ENCODE assay signal across 25 mouse cellular contexts in the genomic region with DNA sequence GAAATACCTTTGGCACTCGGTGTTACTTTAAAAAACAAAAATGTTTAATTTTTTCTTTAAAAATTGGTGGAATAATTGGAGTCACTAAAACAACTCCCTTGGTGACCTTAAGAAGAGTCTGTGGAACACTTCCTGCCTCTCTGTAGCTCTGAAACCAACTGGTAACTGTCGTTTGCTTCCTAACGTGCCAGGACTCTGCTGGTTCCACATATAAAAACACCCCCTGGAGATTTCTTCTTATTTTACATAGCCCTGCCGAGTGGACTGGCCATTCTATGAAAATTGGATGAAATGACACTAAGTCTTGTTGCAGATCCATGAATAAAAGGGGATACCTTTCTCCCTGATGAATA. TPM values are rescaled to one million over a fixed set of nuclear protein-coding genes. Genes with fewer than 3 reads are reported as not detected.
DNase-seq lines count a peak whose midpoint lies in the region; ATAC-seq lines count a peak whose summit lies in the region.
"Had no signal": no experiment of that assay in that cellular context is flagged by ENCODE, and none has a peak within 500 bp of the region (broad histone marks: within the 10 kb centered on the region; RNA-seq: fewer than 3 reads in every experiment).

No protein-coding gene starts in this region.

- H3K36me3 ChIP-seq in hindbrain, embryonic 12.5 days = no peaks in the 10 kb centered on the region
- H3K36me3 ChIP-seq in hindbrain, embryonic 10.5 days = no peaks in the 10 kb centered on the region
- H3K36me3 ChIP-seq in neural tube, embryonic 11.5 days (ENCODE audit: control insufficient read depth, insufficient read depth, low read length) = no peaks in the 10 kb centered on the region
- H3K36me3 ChIP-seq in neural tube, embryonic 13.5 days = no peaks in the 10 kb centered on the region
- H3K36me3 ChIP-seq: heart, embryonic 13.5 days; intestine, embryonic 15.5 days had no signal

- H3K4me1 ChIP-seq in hindbrain, embryonic 12.5 days = peaks cover 11% of the 10 kb centered on the region
- peaks cover 14% of the 10 kb centered on the region for H3K4me1 ChIP-seq in hindbrain, embryonic 10.5 days (replicated peaks)
- H3K4me1 ChIP-seq in neural tube, embryonic 11.5 days (ENCODE audit: control insufficient read depth, insufficient read depth, low read length) = no peaks in the 10 kb centered on the region; the same call in 1 of the 2 replicates
- H3K4me1 ChIP-seq in neural tube, embryonic 13.5 days (replicated peaks) = peaks cover 32% of the 10 kb centered on the region
- H3K4me1 ChIP-seq: heart, embryonic 13.5 days; intestine, embryonic 15.5 days had no signal

- DNase-seq in hindbrain, embryonic 10.5 days (ENCODE audit: low spot score) = no peak
- no peak for DNase-seq in neural tube, embryonic 11.5 days (ENCODE audit: low spot score)
- DNase-seq in neural tube, embryonic 10.5 days (ENCODE audit: extremely low spot score, low spot score) = no peak
- DNase-seq in adipocyte (ENCODE audit: low spot score) = no peak
- DNase-seq in left cerebral cortex, adult 9 months (ENCODE audit: low spot score in 2 of 2) = no peak
- DNase-seq: cerebellum, adult 8-10 months; heart, adult 2 months; heart, postnatal 10 days; kidney, adult 2 months; kidney, postnatal 4 days; liver; lung, adult 2 months; lung, postnatal 10 days; right cerebral cortex, adult 18-20 months; spleen, adult 18-20 months; thymus, postnatal 14 days had no signal

- ATAC-seq in hindbrain, embryonic 12.5 days (ENCODE audit: low FRiP score) = 0 out of 2 replicates have a peak, but pooled peaks have one; percentile 24
- ATAC-seq in neural tube, embryonic 11.5 days (ENCODE audit: insufficient read depth, low FRiP score, low TSS enrichment) = 0 out of 2 replicates have a peak, but pooled peaks have one; percentile 1
- ATAC-seq in neural tube, embryonic 13.5 days (ENCODE audit: low read depth) = no peak
- ATAC-seq: intestine, embryonic 15.5 days had no signal

- WGBS in hindbrain, embryonic 12.5 days = 23% methylated on average over 4 of the region's 4 CpGs
- 31% methylated on average over 4 of the region's 4 CpGs for WGBS in hindbrain, embryonic 10.5 days
- 31% methylated on average over 4 of the region's 4 CpGs for WGBS in neural tube, embryonic 11.5 days
- 8% methylated on average over 4 of the region's 4 CpGs for WGBS in neural tube, embryonic 13.5 days

- no peak overlapping the region for H3K4me3 ChIP-seq in hindbrain, embryonic 12.5 days
- H3K4me3 ChIP-seq in hindbrain, embryonic 10.5 days = no peak overlapping the region
- no peak overlapping the region for H3K4me3 ChIP-seq in neural tube, embryonic 11.5 days (ENCODE audit: low read depth, low read length)
- H3K4me3 ChIP-seq in neural tube, embryonic 13.5 days = no peak overlapping the region
- H3K4me3 ChIP-seq: erythroblast, embryonic 14.5 days; heart, adult 2 months; heart, embryonic 13.5 days; intestine, embryonic 15.5 days had no signal

- H3K4me2 ChIP-seq in hindbrain, embryonic 12.5 days (replicated peaks) = no peak overlapping the region; the same call in 1 of the 2 replicates
- H3K4me2 ChIP-seq in neural tube, embryonic 11.5 days (ENCODE audit: low read depth) = no peak overlapping the region
- H3K4me2 ChIP-seq in neural tube, embryonic 13.5 days = 0 out of 2 replicates have a peak overlapping the region, but pooled peaks have one; percentile 7
- H3K4me2 ChIP-seq: heart, embryonic 13.5 days; intestine, embryonic 15.5 days had no signal

- H3K27ac ChIP-seq in hindbrain, embryonic 12.5 days = no peak overlapping the region
- H3K27ac ChIP-seq in hindbrain, embryonic 10.5 days = no peak overlapping the region; the same call in 1 of the 2 replicates
- H3K27ac ChIP-seq in neural tube, embryonic 11.5 days (ENCODE audit: low read depth, low read length) = no peak overlapping the region
- H3K27ac ChIP-seq in neural tube, embryonic 13.5 days (replicated peaks) = 0 out of 2 replicates have a peak overlapping the region, but pooled peaks have one; percentile 55
- H3K27ac ChIP-seq: heart, adult 2 months; heart, embryonic 13.5 days; intestine, embryonic 15.5 days; liver, embryonic 14.5 days; macrophage had no signal

- no peak overlapping the region for H3K9ac ChIP-seq in hindbrain, embryonic 12.5 days
- no peak overlapping the region for H3K9ac ChIP-seq in neural tube, embryonic 11.5 days (ENCODE audit: low read length)
- H3K9ac ChIP-seq in neural tube, embryonic 13.5 days = no peak overlapping the region
- H3K9ac ChIP-seq: heart, embryonic 13.5 days; intestine, embryonic 15.5 days; liver, embryonic 14.5 days had no signal

- no peaks in the 10 kb centered on the region for H3K9me3 ChIP-seq in hindbrain, embryonic 12.5 days (replicated peaks)
- H3K9me3 ChIP-seq in hindbrain, embryonic 10.5 days = no peaks in the 10 kb centered on the region
- H3K9me3 ChIP-seq in neural tube, embryonic 11.5 days (ENCODE audit: control insufficient read depth, low read length) = no peaks in the 10 kb centered on the region
- no peaks in the 10 kb centered on the region for H3K9me3 ChIP-seq in neural tube, embryonic 13.5 days
- H3K9me3 ChIP-seq: heart, embryonic 13.5 days; intestine, embryonic 15.5 days had no signal

- H3K27me3 ChIP-seq in hindbrain, embryonic 12.5 days = no peaks in the 10 kb centered on the region
- no peaks in the 10 kb centered on the region for H3K27me3 ChIP-seq in hindbrain, embryonic 10.5 days (ENCODE audit: insufficient read depth, poor library complexity, severe bottlenecking)
- H3K27me3 ChIP-seq in neural tube, embryonic 11.5 days (ENCODE audit: control insufficient read depth, insufficient read depth, low read length) = no peaks in the 10 kb centered on the region
- no peaks in the 10 kb centered on the region for H3K27me3 ChIP-seq in neural tube, embryonic 13.5 days
- H3K27me3 ChIP-seq: CH12.LX; heart, embryonic 13.5 days; intestine, embryonic 15.5 days had no signal

RNA-seq across cellular contexts. Expression of a gene that starts 34.6 kb away (rescaled TPM):
- polyA plus RNA-seq in hindbrain, embryonic 12.5 days (2016; fragmentation: Nextera tagmentation; extraction: Ambion mirVana) = 33.7 and 35.8 TPM in 2 replicates
- 9.5 and 16.0 TPM in 2 replicates for polyA plus RNA-seq in hindbrain, embryonic 10.5 days (2016; fragmentation: Nextera tagmentation; extraction: Ambion mirVana)
- polyA plus RNA-seq in neural tube, embryonic 11.5 days (2014; fragmentation: Nextera tagmentation; extraction: Ambion mirVana) = 17.8 and 17.9 TPM in 2 replicates
- polyA plus RNA-seq in neural tube, embryonic 13.5 days (2015; fragmentation: Nextera tagmentation; extraction: Ambion mirVana) = 36.6 and 36.8 TPM in 2 replicates
- polyA plus RNA-seq: C2C12; erythroblast, embryonic 14.5 days; macrophage had no signal
